Mouse (Mus musculus) frontal cortex, postnatal 36 days (tissue): ENCODE measurements at regions not wholly inside any gene's neighbourhood (a gene's known extent, or its start where the extent isn't known, plus 50 kb on each side); places are given as distances from the start of the nearest gene placed in this dataset.

ENCODE experiments used
- DNase-seq, 2 experiments: peaks; one replicate each; pipeline ENCODE4 v3.0.0; 2022; ENCODE audit warnings: low spot score in 2 of 2

- no peak for DNase-seq
Measured at GRCm38 (mm10) chr4:64207118-64207868, 160.5 kb upstream of the Tnc start.

GRCm38 (mm10) chr4:64200808-64201190, 154.0 kb upstream of the Tnc start:
- DNase-seq, result no peak

GRCm38 (mm10) chr4:64200151-64200807, 153.5 kb upstream of the Tnc start:
- DNase-seq, result peak; percentile 5 to 26

- DNase-seq, result no peak
Measured at GRCm38 (mm10) chr4:64184986-64185385, 138.2 kb upstream of the Tnc start.

GRCm38 (mm10) chr4:64175938-64176337, 129.1 kb upstream of the Tnc start:
- no peak for DNase-seq

- DNase-seq, result no peak
Measured at GRCm38 (mm10) chr4:64171476-64171875, 124.7 kb upstream of the Tnc start.

- DNase-seq, result peak; percentile 6 to 36
Measured at GRCm38 (mm10) chr4:64148989-64149463, 102.2 kb upstream of the Tnc start.

GRCm38 (mm10) chr4:64145924-64146323, 99.1 kb upstream of the Tnc start:
- DNase-seq, result no peak

- DNase-seq, result no peak
Measured at GRCm38 (mm10) chr4:64142963-64143362, 96.1 kb upstream of the Tnc start.

- peak in 1 of 2 experiments; percentile 9 for DNase-seq
Measured at GRCm38 (mm10) chr4:64142356-64142787, 95.6 kb upstream of the Tnc start.

- no peak for DNase-seq
Measured at GRCm38 (mm10) chr4:64139836-64140235, 93.0 kb upstream of the Tnc start.

- no peak for DNase-seq
Measured at GRCm38 (mm10) chr4:64135036-64135435, 88.2 kb upstream of the Tnc start.

GRCm38 (mm10) chr4:64129290-64129689, 82.5 kb upstream of the Tnc start:
- no peak for DNase-seq

- DNase-seq, result no peak
Measured at GRCm38 (mm10) chr4:64124387-64125088, 77.7 kb upstream of the Tnc start.

- DNase-seq, result no peak
Measured at GRCm38 (mm10) chr4:64123675-64124074, 76.9 kb upstream of the Tnc start.

GRCm38 (mm10) chr4:64098247-64098646, 51.4 kb upstream of the Tnc start:
- no peak for DNase-seq
